Mouse (Mus musculus) testis, adult 2 months (tissue): ENCODE results near the gene Sparc. TPM values are rescaled to one million over a fixed set of nuclear protein-coding genes. Genes with fewer than 3 reads are reported as not detected.
"Not testable (repeated sequence)": the region's sequence is repeated elsewhere in the genome, so short reads cannot be mapped to it uniquely, and the experiment has no call there.

Experiments used
- H3K27ac ChIP-seq: fragments of 200-500 bp; 2 replicates; pipeline ENCODE4 v1.5.1; 2012; ENCODE audit warnings: low read depth, low read length; ENCODE audit not compliant: control insufficient read depth, insufficient read depth
- H3K27me3 ChIP-seq: fragments of 200-500 bp; 2 replicates; pipeline ENCODE4 v1.6.1; 2012; ENCODE audit warnings: mild to moderate bottlenecking, low read length, moderate library complexity; ENCODE audit not compliant: control insufficient read depth, insufficient read depth
- H3K36me3 ChIP-seq: fragments of 200-500 bp; 2 replicates; pipeline ENCODE4 v1.6.1; 2012; ENCODE audit warnings: mild to moderate bottlenecking, low read length; ENCODE audit not compliant: control insufficient read depth, insufficient read depth
- H3K4me1 ChIP-seq: fragments of 200-500 bp; 2 replicates; pipeline ENCODE4 v1.6.1; 2012; ENCODE audit warnings: low read length; ENCODE audit not compliant: control insufficient read depth, insufficient read depth
- H3K4me3 ChIP-seq: fragments of 200-500 bp; 2 replicates; pipeline ENCODE4 v1.5.1; 2012; ENCODE audit warnings: low read depth, mild to moderate bottlenecking, low read length, moderate library complexity, mixed read lengths; ENCODE audit not compliant: control insufficient read depth
- CTCF ChIP-seq: fragments of 200-500 bp; IDR thresholded peaks from 2 replicates; pipeline ENCODE4 v1.5.1; 2012; ENCODE audit warnings: low read depth, mild to moderate bottlenecking, inconsistent platforms, low read length, moderate library complexity; ENCODE audit not compliant: control insufficient read depth, insufficient read depth, insufficient replicate concordance
- POLR2A ChIP-seq: fragments of 200-500 bp; IDR thresholded peaks from 2 replicates; pipeline ENCODE4 v1.6.1; 2012; ENCODE audit warnings: low read depth, mild to moderate bottlenecking, inconsistent platforms, low read length, moderate library complexity; ENCODE audit not compliant: control insufficient read depth
- polyA plus RNA-seq: library from polyadenylated mRNA; depleted of rRNA; stranded (reverse); fragments of >200 nt; gene quantifications from 2 replicates; pipeline ENCODE4 v1.2.3, GENCODE M21; 2012

Gene Sparc
- polyA plus RNA-seq, 1 experiment: 406 TPM

- peaks cover 5% of the 10 kb centered on the region for H3K4me1 ChIP-seq
Observed at GRCm38 (mm10) chr11:55417898-55418703, 4.9 kb downstream of the Sparc start.

GRCm38 (mm10) chr11:55416609-55417265 lies 6.2 kb downstream of the Sparc start:
- Histone ChIP-seq H3K36me3 (no peaks in the 10 kb centered on the region), H3K27me3 (no peaks in the 10 kb centered on the region), H3K27ac (peak overlapping the region; percentile 52; the same call in 1 of the 2 replicates), H3K4me1 (peaks cover 5% of the 10 kb centered on the region), H3K4me3 (no peak overlapping the region)
- TF ChIP-seq CTCF: no peak
- no peak for TF ChIP-seq POLR2A

More at GRCm38 (mm10) chr11:55417898-55418703, 4.9 kb downstream of the Sparc start:
- Histone ChIP-seq H3K27me3 (no peaks in the 10 kb centered on the region), H3K27ac (peak overlapping the region; percentile 91), H3K4me3 (peak overlapping the region; percentile 80), H3K36me3 (no peaks in the 10 kb centered on the region)
- TF ChIP-seq POLR2A (peak; percentile 18; the same call in 1 of the 2 replicates), CTCF (no peak)

GRCm38 (mm10) chr11:55415731-55416130 lies 7.3 kb downstream of the Sparc start:
- H3K4me3 ChIP-seq, H3K27ac ChIP-seq, H3K36me3 ChIP-seq, H3K4me1 ChIP-seq, H3K27me3 ChIP-seq: not testable (repeated sequence)

- Histone ChIP-seq H3K4me1 (peaks cover 5% of the 10 kb centered on the region), H3K27ac (peak overlapping the region; percentile 7), H3K4me3 (no peak overlapping the region), H3K36me3 (no peaks in the 10 kb centered on the region), H3K27me3 (no peaks in the 10 kb centered on the region)
- TF ChIP-seq CTCF (no peak), POLR2A (no peak)
Observed at GRCm38 (mm10) chr11:55415036-55415704, 7.8 kb downstream of the Sparc start.

- no peak for TF ChIP-seq POLR2A
- no peak for TF ChIP-seq CTCF
- no peaks in the 10 kb centered on the region for H3K36me3 ChIP-seq
- peaks cover 5% of the 10 kb centered on the region for H3K4me1 ChIP-seq
- no peaks in the 10 kb centered on the region for H3K27me3 ChIP-seq
- peak overlapping the region; percentile 22; the same call in 1 of the 2 replicates for H3K27ac ChIP-seq
- no peak overlapping the region for H3K4me3 ChIP-seq
Observed at GRCm38 (mm10) chr11:55414314-55414713, 8.7 kb downstream of the Sparc start.

GRCm38 (mm10) chr11:55413416-55413796 lies 9.6 kb downstream of the Sparc start:
- H3K36me3 ChIP-seq: no peaks in the 10 kb centered on the region
- H3K27me3 ChIP-seq: no peaks in the 10 kb centered on the region
- H3K4me1 ChIP-seq: peaks cover 5% of the 10 kb centered on the region
- no peak overlapping the region for H3K4me3 ChIP-seq
- TF ChIP-seq POLR2A (no peak), CTCF (no peak)
- H3K27ac ChIP-seq: peak overlapping the region; percentile 50
